ENCODE assay signal across 19 mouse cellular contexts in genomic region chr6:48051666-48052065, GRCm38 (mm10). TPM values are rescaled to one million over a fixed set of nuclear protein-coding genes. Genes with fewer than 3 reads are reported as not detected.
DNase-seq lines count a peak whose midpoint lies in the region; ATAC-seq and TF ChIP-seq lines count a peak whose summit lies in the region.
"Had no signal": no experiment of that assay in that cellular context is flagged by ENCODE, and none has a peak within 500 bp of the region (broad histone marks: within the 10 kb centered on the region; RNA-seq: fewer than 3 reads in every experiment).

No protein-coding gene starts in this region.

- no peak for TF ChIP-seq CTCF in kidney, postnatal 0 days (IDR thresholded peaks at IDR 0.05; ENCODE audit: low read depth)
- TF ChIP-seq CTCF in kidney, adult 2 months (conservative IDR thresholded peaks at IDR 0.05; ENCODE audit: insufficient read depth, insufficient read length, low read depth, low read length), result no peak

- H3K27me3 ChIP-seq in kidney, postnatal 0 days (ENCODE audit: insufficient read depth, low read length), result no peaks in the 10 kb centered on the region
- no peaks in the 10 kb centered on the region for H3K27me3 ChIP-seq in kidney, adult 2 months (replicated peaks; ENCODE audit: control insufficient read depth, insufficient read depth, low read length)
- H3K27me3 ChIP-seq: Patski had no signal

- no peaks in the 10 kb centered on the region for H3K4me1 ChIP-seq in kidney, postnatal 0 days (replicated peaks; ENCODE audit: insufficient read depth, low read length)
- no peaks in the 10 kb centered on the region; the same call in 1 of the 2 replicates for H3K4me1 ChIP-seq in kidney, adult 2 months (ENCODE audit: control insufficient read depth, insufficient read depth, low read length)

- no peak overlapping the region for H3K27ac ChIP-seq in kidney, postnatal 0 days
- no peak overlapping the region for H3K27ac ChIP-seq in kidney, adult 2 months (ENCODE audit: insufficient read depth, low read depth, low read length)

- no peaks in the 10 kb centered on the region for H3K9me3 ChIP-seq in kidney, postnatal 0 days (replicated peaks; ENCODE audit: low read length)

- ATAC-seq in kidney, postnatal 0 days (replicated peaks; ENCODE audit: low FRiP score, low read depth), result no peak
- ATAC-seq: activated CD4-positive, CD25-positive, alpha-beta regulatory T cell, adult 4 months; CD4-positive, CD25-positive, alpha-beta regulatory T cell, adult 4 months; Patski had no signal

- DNase-seq in heart, adult 11 months, result peak; percentile 64
- DNase-seq in heart, postnatal 25 days (ENCODE audit: low spot score), result no peak
- DNase-seq in kidney, postnatal 0 days (ENCODE audit: low spot score), result peak; percentile 3
- DNase-seq in kidney, adult 2 months, result no peak
- peak; percentile 59 for DNase-seq in A20 (ENCODE audit: low read depth, low spot score)
- DNase-seq in layer of hippocampus, adult 11-12 months (ENCODE audit: low spot score), result no peak
- DNase-seq: adrenal gland, adult 2 months; adrenal gland, adult 8-10 months; adrenal gland, postnatal 10 days; adrenal gland, postnatal 25 days; adrenal gland, postnatal 36 days; B cell, adult 2 months; cerebellum, adult 11 months; cerebellum, adult 11-12 months; cerebellum, adult 18-20 months; cerebellum, adult 2 months had no signal

- H3K36me3 ChIP-seq in kidney, postnatal 0 days (ENCODE audit: insufficient read depth, low read length), result no peaks in the 10 kb centered on the region
- H3K36me3 ChIP-seq in kidney, adult 2 months (ENCODE audit: control insufficient read depth, insufficient read depth, low read length), result no peaks in the 10 kb centered on the region

- intact Hi-C loops in heart, postnatal 25 days (cut with DNase I), result no loop called here

- H3K9ac ChIP-seq in kidney, postnatal 0 days (ENCODE audit: low read depth, low read length), result no peak overlapping the region

- no peak overlapping the region for H3K4me3 ChIP-seq in kidney, postnatal 0 days (replicated peaks; ENCODE audit: low read depth, low read length)
- no peak overlapping the region for H3K4me3 ChIP-seq in kidney, adult 2 months (ENCODE audit: insufficient read depth, low read depth, low read length)

- no peak for TF ChIP-seq POLR2A in kidney, adult 2 months (IDR thresholded peaks at IDR 0.05; ENCODE audit: low read depth, low read length)

- no peak overlapping the region for H3K4me2 ChIP-seq in kidney, postnatal 0 days (ENCODE audit: low read length)

- WGBS in kidney, postnatal 0 days, result 78% methylated on average over 2 of the region's 2 CpGs
- 72% methylated on average over 2 of the region's 2 CpGs for WGBS in kidney, adult 2 months

RNA-seq across cellular contexts. Expression of gene Zfp777, which starts 3.0 kb away (rescaled TPM):
- 10 to 100 TPM; 13.2 to 15.0 TPM for total RNA-seq in heart, postnatal 25 days (2021)
- polyA plus RNA-seq in kidney, postnatal 0 days (2015; fragmentation: Nextera tagmentation; extraction: Ambion mirVana), result 7.0 and 7.6 TPM in 2 replicates
- polyA plus RNA-seq in kidney, adult 2 months (2012; rRNA removed), result 16.8 and 19.3 TPM in 2 replicates

RNA-seq across cellular contexts. Expression of gene Zfp746, which starts 34.7 kb away (rescaled TPM):
- 10 to 100 TPM; 11.2 to 11.3 TPM for total RNA-seq in heart, postnatal 25 days (2021)
- polyA plus RNA-seq in kidney, postnatal 0 days (2015; fragmentation: Nextera tagmentation; extraction: Ambion mirVana), result 14.6 and 18.3 TPM in 2 replicates
- 14.8 and 17.4 TPM in 2 replicates for polyA plus RNA-seq in kidney, adult 2 months (2012; rRNA removed)

Comparison
In these comparisons a context has a peak if more than half of its experiments do, and no peak if none do; other contexts are left out.
1. DNase-seq: peak in heart, adult 11 months (single experiment), kidney, postnatal 0 days (single experiment) and A20 (single experiment); none in heart, postnatal 25 days (single experiment), kidney, adult 2 months (single experiment) and layer of hippocampus, adult 11-12 months (single experiment).